Mouse (Mus musculus) layer of hippocampus, adult 9-11 months (tissue): Measurements from ENCODE around the gene Nsg1.

Source experiments
- DNase-seq: peaks from one replicate; pipeline ENCODE4 v3.0.0; 2022

Gene Nsg1

GRCm38 (mm10) chr5:38140893-38141292, 18.8 kb downstream of the Nsg1 start:
- DNase-seq = no peak

GRCm38 (mm10) chr5:38137163-38137562, 22.5 kb downstream of the Nsg1 start:
- DNase-seq = no peak

GRCm38 (mm10) chr5:38136247-38136646, 23.5 kb downstream of the Nsg1 start:
- DNase-seq = no peak

- DNase-seq = no peak
These were observed 30.4 kb downstream of the Nsg1 start for GRCm38 (mm10) chr5:38129339-38129738.

- DNase-seq = peak; percentile 71
These were observed 33.0 kb downstream of the Nsg1 start for GRCm38 (mm10) chr5:38126519-38127306.

- no peak for DNase-seq
These were observed 38.0 kb downstream of the Nsg1 start for GRCm38 (mm10) chr5:38121699-38122098.

GRCm38 (mm10) chr5:38119268-38119667, 40.4 kb downstream of the Nsg1 start:
- no peak for DNase-seq

- DNase-seq = peak; percentile 68
These were observed 42.7 kb downstream of the Nsg1 start for GRCm38 (mm10) chr5:38117056-38117455.

GRCm38 (mm10) chr5:38114526-38114925, 45.2 kb downstream of the Nsg1 start:
- DNase-seq = no peak

GRCm38 (mm10) chr5:38106807-38107206, 52.9 kb downstream of the Nsg1 start:
- no peak for DNase-seq

- DNase-seq = no peak
These were observed 53.5 kb downstream of the Nsg1 start for GRCm38 (mm10) chr5:38106080-38106697.

- DNase-seq = no peak
These were observed 56.8 kb downstream of the Nsg1 start for GRCm38 (mm10) chr5:38102945-38103344.

GRCm38 (mm10) chr5:38099139-38099676, 60.5 kb downstream of the Nsg1 start:
- no peak for DNase-seq

GRCm38 (mm10) chr5:38097501-38098093, 62.1 kb downstream of the Nsg1 start:
- DNase-seq = no peak

- no peak for DNase-seq
These were observed 65.4 kb downstream of the Nsg1 start for GRCm38 (mm10) chr5:38094331-38094730.

- DNase-seq = no peak
These were observed 67.8 kb downstream of the Nsg1 start for GRCm38 (mm10) chr5:38091966-38092304.

GRCm38 (mm10) chr5:38091046-38091965, 68.4 kb downstream of the Nsg1 start:
- peak; percentile 37 for DNase-seq

- no peak for DNase-seq
These were observed 69.1 kb downstream of the Nsg1 start for GRCm38 (mm10) chr5:38090581-38090980.

- no peak for DNase-seq
These were observed 69.6 kb downstream of the Nsg1 start for GRCm38 (mm10) chr5:38090111-38090510.
